Mouse (Mus musculus) ES-Bruce4 (cell line): Measurements from ENCODE around the gene Dennd4c. TPM values are rescaled to one million over a fixed set of nuclear protein-coding genes. Genes with fewer than 3 reads are reported as not detected.

Experiments used
- H3K27ac ChIP-seq: 2 replicates; pipeline ENCODE4 v1.5.1; 2012; ENCODE audit warnings: low read length, inconsistent platforms; ENCODE audit not compliant: insufficient read depth
- H3K27me3 ChIP-seq: 2 replicates; pipeline ENCODE4 v1.6.1; 2012; ENCODE audit warnings: mild to moderate bottlenecking, low read length, inconsistent platforms; ENCODE audit not compliant: control insufficient read depth, poor library complexity, insufficient read depth, severe bottlenecking
- H3K36me3 ChIP-seq: 2 replicates; pipeline ENCODE4 v1.6.1; 2012; ENCODE audit warnings: inconsistent platforms, mild to moderate bottlenecking, low read length, moderate library complexity; ENCODE audit not compliant: control insufficient read depth, poor library complexity, insufficient read depth, severe bottlenecking
- H3K4me1 ChIP-seq: one replicate; pipeline ENCODE4 v1.8.1; 2011; ENCODE audit warnings: low read length; ENCODE audit not compliant: control insufficient read depth, insufficient read depth
- H3K4me3 ChIP-seq: 2 replicates; pipeline ENCODE4 v1.5.1; 2011; ENCODE audit warnings: low read depth, mild to moderate bottlenecking, low read length
- H3K9ac ChIP-seq: 2 replicates; pipeline ENCODE4 v1.6.1; 2012; ENCODE audit warnings: low read depth, mild to moderate bottlenecking, inconsistent platforms; ENCODE audit not compliant: poor library complexity, severe bottlenecking
- H3K9me3 ChIP-seq: replicated peaks from 2 replicates; pipeline ENCODE4 v1.6.1; 2012; ENCODE audit warnings: mild to moderate bottlenecking, low read length, inconsistent platforms; ENCODE audit not compliant: control insufficient read depth, poor library complexity, insufficient read depth, severe bottlenecking
- CTCF ChIP-seq: IDR thresholded peaks from one replicate; pipeline ENCODE4 v1.8.1; 2011; ENCODE audit warnings: low read depth, low read length
- EP300 ChIP-seq: IDR thresholded peaks from 2 replicates; pipeline ENCODE4 v1.6.1; 2011; ENCODE audit warnings: low read depth, low read length; ENCODE audit not compliant: insufficient read depth
- POLR2A ChIP-seq: IDR thresholded peaks from one replicate; pipeline ENCODE4 v1.8.1; 2011; ENCODE audit warnings: low read length; ENCODE audit not compliant: insufficient read depth
- polyA plus RNA-seq: library from polyadenylated mRNA; stranded (reverse); fragments of >200 nt; gene quantifications from 2 replicates; pipeline ENCODE4 v1.2.4, GENCODE M21; 2011; ENCODE audit warnings: low read depth; ENCODE audit not compliant: missing spikeins, insufficient read depth, insufficient read length

Dennd4c gene
- polyA plus RNA-seq, 1 experiment, result 27.5 TPM

DNA sequence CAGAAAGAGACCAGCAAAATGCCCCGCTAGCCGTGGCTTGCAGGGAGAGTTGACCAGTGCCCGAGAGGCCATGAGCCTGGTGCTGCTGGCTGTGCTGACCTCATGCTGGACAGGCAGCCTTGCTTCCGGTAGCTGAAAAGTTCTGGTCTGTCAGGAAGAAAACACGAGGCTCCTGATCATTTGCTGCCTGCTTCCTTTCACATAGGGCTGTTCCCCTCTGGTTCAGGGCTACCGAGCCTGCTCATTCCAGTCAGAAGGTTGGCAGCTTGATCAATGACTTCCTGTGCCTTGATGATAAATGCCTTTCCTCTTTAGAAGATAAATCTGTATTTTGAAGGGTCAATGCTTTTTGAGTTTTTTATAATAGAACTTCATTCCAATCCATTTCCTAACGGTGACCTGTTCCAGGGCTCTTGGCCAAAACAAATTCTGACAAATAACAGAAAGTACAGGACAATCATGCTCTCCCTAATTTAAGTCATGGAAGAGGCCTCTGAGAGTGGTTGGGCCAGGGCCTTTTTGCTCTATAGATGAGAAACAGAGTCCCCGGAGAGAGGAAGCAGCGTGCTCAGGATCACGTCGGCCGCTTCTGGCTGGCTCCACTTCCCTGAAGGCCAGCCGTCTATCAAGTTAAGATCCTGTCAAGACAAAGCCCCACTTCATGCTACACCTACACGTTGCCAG, 150.6 kb downstream of the Dennd4c start:
- Histone ChIP-seq H3K4me3 (no peak overlapping the region), H3K27ac (no peak overlapping the region), H3K9ac (no peak overlapping the region), H3K36me3 (no peaks in the 10 kb centered on the region), H3K9me3 (no peaks in the 10 kb centered on the region), H3K27me3 (no peaks in the 10 kb centered on the region), H3K4me1 (peaks cover 1% of the 10 kb centered on the region)
- TF ChIP-seq CTCF (no peak), POLR2A (no peak), EP300 (no peak)

Other genes with a start within 250 kb of the Dennd4c start
- gene Saxo1, start 190.2 kb upstream of the Dennd4c start, polyA plus RNA-seq, result not detected in 2 replicates
- 110 and 112 TPM in 2 replicates for gene Rraga, start 172.9 kb upstream of the Dennd4c start, polyA plus RNA-seq
- 50.0 and 55.6 TPM in 2 replicates for gene Haus6, start 136.5 kb upstream of the Dennd4c start, polyA plus RNA-seq
- gene Plin2, start 78.5 kb upstream of the Dennd4c start, polyA plus RNA-seq, result 57.9 and 60.7 TPM in 2 replicates
- gene Rps6, start 108.9 kb downstream of the Dennd4c start, polyA plus RNA-seq, result 2,690 and 2,954 TPM in 2 replicates
- gene Acer2, start 125.8 kb downstream of the Dennd4c start, polyA plus RNA-seq, result 20.8 and 22.1 TPM in 2 replicates